Mouse (Mus musculus) kidney, adult 9 months (tissue): ENCODE results near the gene Ubtd2.

ENCODE experiments used
- DNase-seq: peaks from one replicate; pipeline ENCODE4 v3.0.0; 2022

Gene Ubtd2

GRCm38 (mm10) chr11:32548240-32548639 is 93.1 kb downstream of the Ubtd2 start:
- DNase-seq: no peak

- DNase-seq: no peak
Measured at GRCm38 (mm10) chr11:32549236-32549635, 94.1 kb downstream of the Ubtd2 start.

- DNase-seq: no peak
Measured at GRCm38 (mm10) chr11:32550102-32550501, 94.9 kb downstream of the Ubtd2 start.

DNA sequence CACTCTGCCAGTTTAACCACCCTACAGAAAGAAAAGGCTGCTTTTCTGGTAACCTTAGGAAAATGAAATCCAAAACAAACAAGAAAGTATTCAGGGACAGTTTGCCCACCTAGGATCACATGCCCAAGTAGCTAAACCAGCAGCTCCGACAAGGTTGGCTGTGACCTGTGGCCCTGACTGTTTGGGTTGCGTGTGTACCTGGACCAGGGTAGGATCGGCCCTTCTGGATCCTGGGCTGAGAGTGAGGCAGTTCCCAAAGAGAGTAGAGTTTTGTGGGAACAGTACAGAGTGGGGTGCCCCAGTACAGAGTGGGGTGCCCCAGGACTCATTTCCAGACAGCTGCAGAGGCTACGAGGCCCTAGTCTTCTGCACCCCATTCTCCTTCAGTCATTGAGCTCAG is 95.9 kb downstream of the Ubtd2 start:
- DNase-seq: no peak

DNA sequence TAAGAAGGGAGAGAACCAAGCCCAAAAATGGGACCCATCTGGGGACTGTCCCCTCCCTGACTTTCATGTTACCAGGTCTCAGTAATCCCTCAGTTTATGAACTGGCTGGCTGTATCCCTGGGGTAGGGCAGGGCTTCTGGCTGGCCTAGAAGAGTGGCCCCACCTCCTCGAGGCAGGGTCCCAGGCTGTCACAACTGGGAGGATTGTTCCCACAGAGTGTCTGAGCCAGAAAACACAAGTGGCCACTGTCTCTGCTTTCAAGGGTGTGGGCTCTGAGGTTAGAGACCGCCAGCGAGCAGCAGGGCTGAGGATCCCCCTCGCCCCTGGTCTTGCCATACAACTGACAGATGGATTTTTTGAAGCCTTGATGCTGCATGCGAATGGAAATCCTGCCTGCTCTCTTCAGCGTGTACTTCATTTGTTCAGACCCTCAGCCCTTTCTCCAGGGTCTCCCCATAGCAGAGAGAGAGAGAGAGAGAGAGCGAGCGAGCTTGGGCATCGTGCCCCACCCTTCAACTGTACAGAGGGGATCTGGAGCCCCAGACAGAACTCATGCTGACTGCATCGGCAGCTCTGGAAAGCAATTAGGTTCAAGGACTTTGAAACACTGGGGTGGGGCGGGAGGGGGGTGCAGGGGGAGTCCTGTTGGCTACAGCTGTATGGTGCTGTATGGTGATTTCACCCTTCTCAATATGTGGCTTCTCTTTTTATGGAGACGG is 96.6 kb downstream of the Ubtd2 start:
- no peak for DNase-seq

- DNase-seq: peak; percentile 61
Measured at GRCm38 (mm10) chr11:32552401-32553090, 97.4 kb downstream of the Ubtd2 start.

GRCm38 (mm10) chr11:32553311-32554140 is 98.4 kb downstream of the Ubtd2 start:
- no peak for DNase-seq

DNA sequence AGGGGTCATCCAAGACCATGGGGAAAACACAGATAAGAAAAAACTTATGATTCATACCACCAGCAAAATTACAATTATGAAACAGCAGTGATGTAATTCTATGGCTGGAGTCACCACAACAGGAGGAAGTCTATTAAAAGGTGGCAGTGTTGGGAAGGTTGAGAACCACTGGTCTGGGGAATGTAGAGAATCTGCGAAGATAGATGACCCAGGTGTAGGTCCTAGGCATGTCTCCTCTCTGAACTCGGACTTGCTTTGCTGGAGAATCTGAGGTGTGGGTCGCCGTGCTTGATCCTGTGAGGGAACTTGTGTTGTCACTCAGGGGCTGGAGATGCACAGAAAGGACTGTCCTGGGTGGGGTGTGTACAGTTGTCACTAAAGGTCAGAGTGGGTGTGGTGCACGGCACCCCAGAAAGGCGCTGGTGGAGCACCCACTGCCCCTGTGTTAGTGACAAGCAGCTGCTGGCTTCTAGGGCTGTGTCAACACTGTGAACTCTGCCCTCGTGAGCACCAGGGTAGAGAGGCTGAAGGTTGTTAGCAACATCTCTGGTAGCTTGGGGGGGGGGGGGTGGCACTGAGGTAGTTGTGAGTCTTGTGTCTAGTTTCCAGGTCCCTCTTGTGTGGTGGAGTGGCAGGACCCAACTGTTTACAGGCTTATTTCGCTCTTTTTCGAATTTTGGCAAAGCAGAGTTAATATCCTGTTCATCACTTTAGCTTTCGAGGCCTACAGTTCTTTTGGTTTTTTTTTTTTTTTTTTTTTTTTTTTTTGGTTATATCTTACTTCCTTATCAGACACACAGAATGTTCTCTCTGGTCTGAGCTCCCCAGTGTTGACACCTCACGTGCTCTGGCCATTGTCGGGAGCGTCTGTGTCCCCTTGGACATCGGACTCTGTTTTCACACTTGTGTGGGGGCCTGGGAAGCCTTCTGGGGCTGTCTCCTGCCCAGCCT is 99.2 kb downstream of the Ubtd2 start:
- no peak for DNase-seq

GRCm38 (mm10) chr11:32555103-32555689 is 100.0 kb downstream of the Ubtd2 start:
- no peak for DNase-seq

DNA sequence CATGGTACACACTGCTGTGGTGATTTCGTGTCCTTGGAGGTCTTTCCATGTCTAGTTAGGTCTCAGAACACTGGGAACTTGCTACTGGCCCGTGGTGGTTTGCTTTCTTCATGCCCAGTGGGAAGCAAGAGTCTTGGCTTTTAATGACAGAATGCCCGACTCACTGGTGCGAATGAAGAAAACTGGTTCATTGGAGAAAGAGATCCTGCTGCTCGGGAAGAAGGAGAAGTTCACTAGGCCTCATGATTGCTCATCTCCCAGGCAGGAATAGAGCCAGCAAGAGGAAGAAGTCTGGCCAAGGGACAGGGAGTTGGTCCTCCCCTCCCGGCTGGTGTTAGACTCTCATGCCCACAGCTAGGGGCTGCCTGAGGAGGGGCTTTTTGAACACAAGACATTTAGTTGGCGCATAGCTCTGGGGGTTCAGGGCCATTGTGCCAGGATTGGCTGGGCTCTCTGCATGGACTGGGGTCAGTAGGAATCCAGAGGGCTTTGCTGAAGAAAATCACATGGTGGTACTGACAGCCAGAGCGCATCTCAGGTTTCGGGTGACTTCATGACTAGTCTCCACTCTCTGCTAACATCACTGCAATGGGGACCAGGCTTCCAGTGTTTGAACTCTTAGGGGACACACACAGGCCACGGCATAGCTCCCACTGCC is 101.3 kb downstream of the Ubtd2 start:
- DNase-seq: no peak

DNA sequence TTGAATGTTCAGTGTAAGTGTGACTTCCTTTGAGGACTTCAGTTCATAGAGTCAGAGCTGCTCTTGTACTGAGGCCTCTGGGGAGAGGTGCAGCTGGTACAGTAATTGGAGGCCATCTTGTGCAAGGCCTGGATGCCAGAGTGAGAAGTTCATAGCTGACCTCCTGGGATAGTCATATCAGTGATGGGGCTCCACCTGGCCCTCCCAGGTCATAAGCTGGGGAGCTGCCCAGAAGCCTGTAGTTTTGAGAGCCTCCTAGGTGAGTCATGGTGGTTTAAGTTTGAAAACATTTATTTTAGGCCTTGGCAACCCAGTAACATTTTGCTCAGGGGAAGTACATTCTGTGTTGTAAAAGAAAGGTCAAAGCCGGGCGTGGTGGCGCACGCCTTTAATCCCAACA is 102.9 kb downstream of the Ubtd2 start:
- no peak for DNase-seq

DNA sequence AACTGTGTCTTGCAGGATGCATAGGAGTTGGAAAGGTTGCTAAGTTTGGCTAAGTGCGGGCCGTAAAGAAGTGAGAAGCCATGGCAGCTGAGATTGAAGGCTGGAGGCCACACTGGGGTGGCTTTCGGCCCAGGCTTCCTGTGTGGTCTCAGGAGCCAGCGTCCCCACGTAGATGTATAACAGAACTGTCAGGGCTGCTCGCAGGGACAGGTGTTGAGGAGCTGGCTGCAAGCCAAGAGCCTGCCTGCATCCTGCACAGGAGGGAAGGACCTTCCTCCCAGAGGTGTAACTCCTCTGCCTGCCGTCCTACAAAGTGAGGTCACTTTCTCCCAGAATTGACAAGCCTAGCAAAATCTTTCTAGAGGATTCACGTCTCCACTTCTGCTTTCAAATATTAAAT is 103.5 kb downstream of the Ubtd2 start:
- no peak for DNase-seq

DNA sequence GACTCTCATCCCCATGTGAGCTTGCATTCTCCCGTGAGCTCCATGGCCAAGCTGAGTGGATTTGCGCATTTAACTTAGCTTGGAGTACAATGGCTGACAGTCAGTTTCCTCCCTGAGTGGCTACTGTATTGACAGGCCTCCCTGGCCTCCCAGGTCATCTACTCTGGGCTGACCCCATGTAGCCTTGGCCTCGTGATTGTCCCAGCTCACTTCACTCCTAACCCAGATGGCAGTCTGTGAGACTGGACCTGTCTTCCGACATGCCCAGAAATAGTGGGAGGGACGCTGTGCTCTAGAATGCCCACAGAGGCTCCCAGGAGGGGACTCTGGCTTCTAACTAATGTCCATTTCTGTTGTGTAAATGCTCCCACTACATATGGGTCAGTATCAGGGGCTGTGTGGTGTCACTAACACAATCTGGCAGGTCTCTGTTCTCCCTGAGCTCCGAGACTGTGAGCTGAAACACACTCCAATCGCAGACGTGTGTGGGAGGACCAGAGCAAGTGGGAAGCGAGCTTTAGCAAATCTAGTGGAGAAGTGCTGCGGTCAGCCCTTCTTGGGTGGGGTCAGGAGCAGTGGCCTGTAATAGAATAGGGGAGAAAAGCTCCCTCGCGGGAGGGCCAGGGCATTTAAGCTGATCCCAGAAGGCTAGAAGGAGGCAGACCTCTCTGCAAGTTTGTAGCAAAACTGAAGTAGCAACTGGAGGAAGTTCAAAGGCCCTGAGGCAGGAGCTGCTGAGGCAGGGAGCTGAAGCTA is 105.0 kb downstream of the Ubtd2 start:
- DNase-seq: no peak

DNA sequence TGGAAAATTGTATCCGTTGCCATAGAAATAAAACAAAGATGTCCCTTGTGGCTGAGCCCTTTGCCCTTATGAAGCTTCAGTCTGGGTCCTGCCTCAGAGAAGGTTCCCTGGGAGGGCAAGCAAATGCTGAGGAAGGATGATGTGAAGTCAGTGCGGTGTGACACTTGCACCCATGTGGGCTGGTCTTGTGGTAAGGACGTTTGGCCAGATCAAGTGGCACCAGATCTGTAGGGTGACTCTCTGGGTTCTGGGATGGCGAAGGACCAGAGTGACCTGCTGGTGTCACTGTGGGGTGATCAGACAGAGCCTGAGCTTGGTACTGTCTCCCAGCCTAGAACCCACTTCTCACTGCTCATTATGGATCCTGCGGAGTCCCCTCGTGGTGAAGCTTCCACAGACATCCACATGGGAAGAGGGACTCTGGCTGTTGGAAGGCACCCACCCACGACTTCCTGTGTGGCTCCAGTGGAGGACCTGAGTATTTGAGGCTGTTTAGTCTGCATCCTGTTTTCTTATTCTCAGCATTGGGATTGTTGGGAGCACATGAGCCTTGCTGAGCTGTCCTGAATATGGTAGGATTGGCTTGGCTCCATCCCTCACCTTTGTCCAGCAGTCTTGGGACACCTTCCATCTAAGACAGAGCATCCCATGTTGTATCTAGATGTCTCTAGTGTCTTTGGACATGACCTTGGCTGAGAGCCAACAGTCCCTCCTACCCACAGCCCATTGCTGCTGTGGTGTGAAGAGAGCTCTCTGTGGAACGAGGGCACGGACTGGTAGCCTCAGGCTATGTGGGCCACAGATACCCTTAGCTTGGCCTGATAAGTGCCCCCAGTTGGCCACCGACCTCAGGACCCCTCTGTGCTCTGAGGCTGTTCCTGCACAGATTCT is 106.5 kb downstream of the Ubtd2 start:
- peak; percentile 31 for DNase-seq

GRCm38 (mm10) chr11:32562706-32563105 is 107.5 kb downstream of the Ubtd2 start:
- DNase-seq: no peak

DNA sequence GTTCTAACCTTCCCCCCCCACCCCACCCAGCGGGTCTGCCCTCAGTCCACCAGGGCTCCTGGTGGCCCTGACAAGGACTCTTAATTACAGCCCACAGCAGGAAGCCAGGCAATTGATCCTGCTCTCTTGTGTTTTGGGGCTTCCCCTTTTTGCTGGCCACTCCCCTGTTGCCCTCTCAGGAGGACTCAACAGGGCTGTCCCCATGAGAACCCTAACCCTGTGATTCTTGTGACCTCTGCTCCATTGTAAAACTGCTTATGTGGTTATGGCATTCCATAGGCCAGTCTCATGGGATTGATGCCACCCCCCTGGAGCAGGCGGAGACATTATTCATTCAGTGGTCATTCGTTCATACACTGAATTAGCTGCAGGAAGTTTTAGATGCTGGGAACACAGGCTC is 108.5 kb downstream of the Ubtd2 start:
- no peak for DNase-seq

- DNase-seq: no peak
Measured at GRCm38 (mm10) chr11:32564629-32565028, 109.5 kb downstream of the Ubtd2 start.

DNA sequence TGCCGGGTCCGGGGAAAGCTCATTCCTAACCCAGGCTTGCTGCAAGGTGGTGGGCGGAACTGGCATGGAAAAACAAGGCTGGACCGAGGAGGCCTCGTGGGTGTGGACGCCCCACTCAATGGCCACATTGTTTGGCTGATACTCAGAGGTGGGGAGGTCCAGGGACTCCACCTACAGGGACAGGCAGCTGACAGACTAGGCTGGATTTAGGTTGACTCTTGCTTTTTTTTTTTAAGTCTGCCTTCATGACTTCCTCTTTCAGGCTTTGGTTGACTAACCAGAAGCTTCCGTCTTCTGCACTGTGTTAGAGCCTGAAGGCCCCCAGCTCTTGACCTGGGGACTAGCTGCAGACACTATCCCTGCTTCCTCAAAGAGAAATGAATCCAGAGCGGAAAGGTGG is 109.9 kb downstream of the Ubtd2 start:
- no peak for DNase-seq

GRCm38 (mm10) chr11:32566184-32566583 is 111.0 kb downstream of the Ubtd2 start:
- DNase-seq: no peak
